Mouse (Mus musculus) spleen, adult 2 months (tissue): ENCODE results near the gene Mmp15.

Experiments used
- CTCF ChIP-seq: fragments of 200-500 bp; IDR thresholded peaks from 2 replicates; pipeline ENCODE4 v1.5.1; 2011; ENCODE audit warnings: mild to moderate bottlenecking, inconsistent platforms; ENCODE audit not compliant: insufficient read depth, insufficient read length, insufficient replicate concordance; ENCODE audit errors: extremely low read depth
- POLR2A ChIP-seq: fragments of 200-500 bp; IDR thresholded peaks from 2 replicates; pipeline ENCODE4 v1.6.1; 2011; ENCODE audit warnings: low read depth, low read length, inconsistent platforms

DNA sequence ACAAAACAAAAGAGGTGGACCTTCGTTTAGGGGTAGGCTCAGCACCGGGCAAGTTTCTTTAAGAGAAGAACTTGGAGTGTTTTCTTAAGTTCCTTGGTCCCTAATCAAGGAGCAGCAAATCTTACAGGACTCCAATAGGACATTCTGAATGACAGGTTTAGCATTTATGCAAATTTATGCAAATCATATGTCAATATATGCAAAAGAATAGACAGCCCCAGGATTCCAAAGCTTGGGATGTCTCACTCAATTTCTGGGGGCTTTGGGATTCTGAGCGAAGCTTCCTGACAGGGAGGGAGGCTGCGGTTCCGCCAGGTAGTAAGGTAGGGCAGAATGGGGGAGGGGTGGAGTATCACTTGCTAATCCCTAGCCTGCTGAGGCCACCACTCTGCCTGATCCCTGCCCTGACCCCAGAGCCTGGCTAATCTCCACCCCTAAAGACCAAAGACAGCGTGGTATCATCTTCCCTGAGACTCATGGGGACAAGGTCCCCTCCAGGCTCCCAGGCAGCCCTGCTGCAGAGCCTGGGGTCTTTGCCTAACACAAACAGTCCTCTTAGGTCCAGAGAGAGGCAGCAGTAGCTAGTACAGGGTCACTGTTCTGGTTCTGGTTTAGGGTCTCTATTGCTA lies 41.6 kb upstream of the Mmp15 start, which contains the start of gene Tepp:
- TF ChIP-seq CTCF, result no peak
- no peak for TF ChIP-seq POLR2A
